Mouse (Mus musculus): ENCODE measurements around the gene Hoxc13.

Gene Hoxc13

GRCm38 (mm10) chr15:102937036-102937666 lies 16.2 kb downstream of the Hoxc13 start:
- DNase-seq (ENCODE audit: low spot score in 2 of 2), result no peak

- DNase-seq (ENCODE audit: low spot score in 2 of 2), result no peak
These were observed 18.6 kb downstream of the Hoxc13 start for GRCm38 (mm10) chr15:102939256-102940155.

GRCm38 (mm10) chr15:102942739-102943467 lies 22.0 kb downstream of the Hoxc13 start:
- no peak for DNase-seq (ENCODE audit: low spot score in 2 of 2)

GRCm38 (mm10) chr15:102943468-102943813 lies 22.5 kb downstream of the Hoxc13 start:
- no peak for DNase-seq (ENCODE audit: low spot score in 2 of 2)

GRCm38 (mm10) chr15:102945185-102946077 lies 24.5 kb downstream of the Hoxc13 start:
- no peak for DNase-seq (ENCODE audit: low spot score in 2 of 2)

GRCm38 (mm10) chr15:102947276-102947675 lies 26.4 kb downstream of the Hoxc13 start:
- DNase-seq (ENCODE audit: low spot score in 2 of 2), result no peak

- DNase-seq (ENCODE audit: low spot score in 2 of 2), result no peak
These were observed 27.9 kb downstream of the Hoxc13 start for GRCm38 (mm10) chr15:102948842-102949241.

GRCm38 (mm10) chr15:102949696-102950095 lies 28.8 kb downstream of the Hoxc13 start:
- DNase-seq (ENCODE audit: low spot score in 2 of 2), result no peak

GRCm38 (mm10) chr15:102950877-102951276 lies 30.0 kb downstream of the Hoxc13 start:
- no peak for DNase-seq (ENCODE audit: low spot score in 2 of 2)

- no peak for DNase-seq (ENCODE audit: low spot score in 2 of 2)
These were observed 32.7 kb downstream of the Hoxc13 start for GRCm38 (mm10) chr15:102953561-102953960.

- no peak for DNase-seq (ENCODE audit: low spot score in 2 of 2)
These were observed 33.5 kb downstream of the Hoxc13 start, which contains the start of gene Hoxc11 for GRCm38 (mm10) chr15:102954192-102955006. Gene Hoxc11 (plus strand): TSS chr15:102954427.

GRCm38 (mm10) chr15:102955007-102955382 lies 34.1 kb downstream of the Hoxc13 start:
- no peak for DNase-seq (ENCODE audit: low spot score in 2 of 2)

GRCm38 (mm10) chr15:102955833-102956640 lies 35.1 kb downstream of the Hoxc13 start:
- DNase-seq (ENCODE audit: low spot score in 2 of 2), result no peak

- no peak for DNase-seq (ENCODE audit: low spot score in 2 of 2)
These were observed 36.0 kb downstream of the Hoxc13 start for GRCm38 (mm10) chr15:102956906-102957305.

- DNase-seq (ENCODE audit: low spot score in 2 of 2), result no peak
These were observed 38.8 kb downstream of the Hoxc13 start for GRCm38 (mm10) chr15:102959663-102960191.

GRCm38 (mm10) chr15:102961728-102962127 lies 40.8 kb downstream of the Hoxc13 start:
- no peak for DNase-seq (ENCODE audit: low spot score in 2 of 2)

GRCm38 (mm10) chr15:102962492-102962891 lies 41.6 kb downstream of the Hoxc13 start:
- no peak for DNase-seq (ENCODE audit: low spot score in 2 of 2)

GRCm38 (mm10) chr15:102963259-102963658 lies 42.4 kb downstream of the Hoxc13 start:
- DNase-seq (ENCODE audit: low spot score in 2 of 2), result no peak
